Mouse (Mus musculus) heart, postnatal 36 days (tissue): ENCODE results near the gene Hacd1. TPM values are rescaled to one million over a fixed set of nuclear protein-coding genes. Genes with fewer than 3 reads are reported as not detected.

Experiments
- DNase-seq, 2 experiments: peaks; one replicate each; pipeline ENCODE4 v3.0.0; 2021 to 2022
- intact Hi-C: fragments of 180-260 bp; cut with DNase I; formaldehyde crosslinking; loops from one replicate; pipeline ENCODE4 v1.15.1; 2025
- total RNA-seq, 2 experiments: library from RNA; stranded (reverse); gene quantifications; 2 replicates each; pipeline ENCODE4 v1.2.3; 2021

The Hacd1 gene
- total RNA-seq, 2 experiments from 2014 or later = 98.4 to 113 TPM

GRCm38 (mm10) chr2:14043011-14043410 lies 12.9 kb downstream of the Hacd1 start:
- no peak for DNase-seq

GRCm38 (mm10) chr2:14041249-14041648 lies 14.7 kb downstream of the Hacd1 start:
- DNase-seq = no peak
- intact Hi-C loops = no loop called here

More at GRCm38 (mm10) chr2:14043011-14043410, 12.9 kb downstream of the Hacd1 start:
- intact Hi-C loops = no loop called here

DNA sequence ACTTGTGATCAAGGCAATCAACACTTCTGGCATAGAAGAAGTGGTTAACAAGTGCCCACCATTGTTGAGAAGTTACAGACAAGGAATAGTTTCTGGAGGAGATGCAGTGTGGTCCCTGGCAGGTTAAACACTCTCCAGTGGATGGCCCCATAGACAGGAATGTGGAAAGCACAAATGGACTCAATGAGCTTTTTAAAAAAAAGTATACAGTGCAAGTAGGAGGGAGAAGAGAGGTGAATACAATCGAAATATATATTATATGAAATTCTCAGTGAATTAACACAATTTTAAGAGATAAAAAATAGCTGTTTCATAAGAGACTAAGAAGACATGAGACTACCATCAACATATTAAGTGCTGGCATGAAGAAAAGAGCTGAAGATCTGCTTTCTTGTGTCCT lies 36.7 kb downstream of the Hacd1 start:
- intact Hi-C loops = no loop called here
- DNase-seq = no peak

- no peak for DNase-seq
- intact Hi-C loops = no loop called here
Observed at GRCm38 (mm10) chr2:14005121-14005520, 50.8 kb downstream of the Hacd1 start.

- intact Hi-C loops = no loop called here
- DNase-seq = no peak
Observed at GRCm38 (mm10) chr2:13960136-13960535, 95.8 kb downstream of the Hacd1 start.

DNA sequence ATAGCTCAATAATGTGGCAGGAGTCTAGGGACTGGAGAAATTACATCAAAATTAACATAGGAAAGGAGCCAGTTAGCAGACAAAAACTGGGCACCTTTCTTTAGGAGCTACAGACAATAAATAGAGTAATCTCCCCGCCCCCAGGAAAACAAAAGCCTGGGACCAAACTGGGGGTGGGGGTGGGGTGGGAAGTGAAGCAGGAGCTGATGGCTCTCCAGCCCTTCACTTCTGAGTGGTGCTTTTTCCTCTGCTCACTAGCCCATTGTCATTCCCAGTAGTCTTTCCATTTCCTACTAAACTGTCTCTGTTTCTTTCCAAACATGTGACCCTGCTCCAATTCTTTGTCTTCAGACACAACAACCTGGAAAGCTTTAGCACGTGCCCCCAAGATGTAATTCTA lies 99.5 kb downstream of the Hacd1 start:
- no peak for DNase-seq
- intact Hi-C loops = no loop called here

- intact Hi-C loops = loop anchor here (5.0 kb wide), 1 partner anchor 661 kb away; no protein-coding TSS in a partner anchor
- DNase-seq = no peak
Observed at GRCm38 (mm10) chr2:13938118-13938517, 117.8 kb downstream of the Hacd1 start.

GRCm38 (mm10) chr2:13935343-13935742 lies 120.6 kb downstream of the Hacd1 start:
- DNase-seq = no peak
- intact Hi-C loops = loop anchor here (5.0 kb wide), 1 partner anchor 658 kb away; no protein-coding TSS in a partner anchor

- no peak for DNase-seq
- intact Hi-C loops = no loop called here
Observed at GRCm38 (mm10) chr2:13932253-13932652, 123.7 kb downstream of the Hacd1 start.

DNA sequence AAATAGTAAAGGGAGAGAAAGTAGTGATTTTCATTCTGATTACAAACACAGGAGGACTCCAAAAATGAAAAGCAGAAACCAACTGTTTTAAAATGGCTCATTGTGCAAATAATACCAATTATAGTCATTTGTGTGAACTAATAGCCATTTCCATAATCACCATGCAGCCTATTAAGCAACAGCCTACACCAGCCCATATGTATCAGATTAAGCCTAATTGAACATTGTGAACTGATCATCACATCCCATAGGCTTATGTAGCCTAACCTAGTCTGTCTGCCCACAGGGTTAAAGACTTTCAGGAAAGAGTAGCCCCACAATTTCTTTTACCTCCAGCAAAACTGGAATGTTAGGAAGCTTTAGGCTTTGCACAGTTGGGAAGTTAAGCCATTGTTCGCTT lies 125.2 kb downstream of the Hacd1 start:
- intact Hi-C loops = no loop called here
- no peak for DNase-seq

- DNase-seq = no peak
- intact Hi-C loops = no loop called here
Observed at GRCm38 (mm10) chr2:13888568-13888967, 167.4 kb downstream of the Hacd1 start.

GRCm38 (mm10) chr2:13857461-13857860 lies 198.5 kb downstream of the Hacd1 start:
- intact Hi-C loops = loop anchor here (5.0 to 10.0 kb wide), 3 partner anchors 223 to 580 kb away; no protein-coding TSS in a partner anchor
- DNase-seq = no peak

- DNase-seq = peak in 1 of 2 experiments; percentile 13
- intact Hi-C loops = loop anchor here (5.0 to 10.0 kb wide), 3 partner anchors 221 to 578 kb away; no protein-coding TSS in a partner anchor
Observed at GRCm38 (mm10) chr2:13855510-13855909, 200.4 kb downstream of the Hacd1 start.

DNA sequence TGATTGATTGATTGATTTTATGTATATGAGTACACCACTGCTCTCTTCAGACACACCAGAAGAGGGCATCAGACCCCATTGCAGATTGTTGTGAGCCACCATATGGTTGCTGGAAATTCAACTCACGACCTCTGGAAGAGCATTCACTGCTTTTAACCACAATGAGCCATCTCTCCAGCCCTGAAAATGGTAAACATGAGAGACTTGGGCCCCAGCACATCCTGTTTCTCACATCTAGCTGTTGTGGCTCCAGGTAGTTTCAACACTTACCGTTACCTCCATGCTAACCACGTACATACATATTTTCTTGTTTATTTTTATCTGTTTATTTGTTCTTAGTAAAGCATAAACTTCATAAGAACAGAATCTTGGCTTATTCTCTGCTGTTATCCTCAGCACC lies 219.6 kb downstream of the Hacd1 start:
- intact Hi-C loops = no loop called here
- no peak for DNase-seq

- DNase-seq = no peak
- intact Hi-C loops = no loop called here
Observed at GRCm38 (mm10) chr2:13834989-13835388, 220.9 kb downstream of the Hacd1 start.

DNA sequence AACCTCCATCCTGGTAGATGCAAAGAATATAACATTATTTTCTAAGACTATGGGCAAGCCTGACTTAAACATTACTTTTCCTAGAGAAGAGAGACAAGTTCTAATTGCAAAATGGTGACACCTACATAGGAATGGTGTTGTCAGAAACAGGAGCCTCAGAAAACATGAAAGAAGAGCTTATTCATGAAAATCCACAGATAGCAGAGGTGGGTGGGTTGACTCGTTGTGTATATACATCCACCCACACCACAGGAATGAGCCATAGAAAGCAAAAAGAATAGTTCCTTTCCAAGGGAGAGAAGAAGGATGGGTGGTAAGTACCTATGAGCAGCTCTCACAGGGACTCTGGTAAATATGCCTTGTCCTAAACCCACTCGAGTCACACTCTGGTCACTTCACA lies 239.3 kb downstream of the Hacd1 start:
- DNase-seq = no peak

GRCm38 (mm10) chr2:13808593-13808992 lies 247.3 kb downstream of the Hacd1 start:
- no peak for DNase-seq
- intact Hi-C loops = no loop called here

More for the DNA sequence above, 239.3 kb downstream of the Hacd1 start:
- intact Hi-C loops = no loop called here

GRCm38 (mm10) chr2:13808008-13808407 lies 247.9 kb downstream of the Hacd1 start:
- intact Hi-C loops = no loop called here
- no peak for DNase-seq

GRCm38 (mm10) chr2:13806120-13806519 lies 249.8 kb downstream of the Hacd1 start:
- intact Hi-C loops = no loop called here
- no peak for DNase-seq

DNA sequence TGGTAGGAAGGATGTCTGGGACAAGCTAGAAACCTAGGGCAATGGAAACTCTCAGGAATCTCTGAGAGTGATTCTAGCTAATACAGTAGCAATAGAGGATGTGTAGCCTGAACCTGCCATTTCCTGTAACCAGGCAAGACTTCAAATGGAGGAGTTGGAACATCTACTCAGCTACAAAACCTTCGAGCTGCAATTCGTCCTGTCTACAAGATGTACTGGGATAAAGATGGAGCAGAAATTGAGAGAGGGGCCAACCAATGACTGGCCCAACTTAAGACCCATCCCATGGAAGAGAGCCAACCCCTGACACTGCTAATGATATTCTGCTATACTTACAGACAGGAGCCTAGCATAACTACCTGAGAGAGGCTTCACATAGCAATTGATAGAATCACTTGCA lies 255.3 kb downstream of the Hacd1 start:
- intact Hi-C loops = no loop called here
- no peak for DNase-seq
